Mouse (Mus musculus): ENCODE data around the gene Cyba.

- TF ChIP-seq ZC3H11A (IDR thresholded peaks at IDR 0.05; ENCODE audit: low read depth, low read length) (no peak), POLR2A (IDR thresholded peaks at IDR 0.05; ENCODE audit: low read depth, low read length) (no peak), TBP (conservative IDR thresholded peaks at IDR 0.05; ENCODE audit: low read depth, low read length) (no peak), ZNF384 (IDR thresholded peaks at IDR 0.05; ENCODE audit: low read depth, low read length) (no peak), CTCF (conservative IDR thresholded peaks at IDR 0.05 in 1 of 2, IDR thresholded peaks at IDR 0.05 in 1 of 2; ENCODE audit: low read depth in 2 of 2, low read length in 2 of 2) (peak; percentile 24 to 39; a peak in 3 of 4 replicates), NELFE (IDR thresholded peaks at IDR 0.05; ENCODE audit: low read depth, low read length) (no peak), RCOR1 (conservative IDR thresholded peaks at IDR 0.05; ENCODE audit: low read depth, low read length) (no peak), JUN (IDR thresholded peaks at IDR 0.05; ENCODE audit: insufficient read depth, low read depth, low read length) (no peak), EP300 (IDR thresholded peaks at IDR 0.05; ENCODE audit: low read length) (no peak), TCF12 (IDR thresholded peaks at IDR 0.05; ENCODE audit: low read depth, low read length) (no peak), HCFC1 (IDR thresholded peaks at IDR 0.05; ENCODE audit: low read depth, low read length) (no peak), MAZ (IDR thresholded peaks at IDR 0.05; ENCODE audit: low read depth, low read length) (no peak)
Observed at GRCm38 (mm10) chr8:122435375-122435774, 2.6 kb upstream of the Cyba start.

Measured in CH12.LX (cell line).